Mouse (Mus musculus) yolk sac, embryonic 10.5 days (tissue): ENCODE results near the gene Setdb1.

Experiments
- DNase-seq: peaks from one replicate; pipeline ENCODE4 v3.0.0-alpha.2; 2017; ENCODE audit warnings: low spot score

Setdb1 gene

DNA sequence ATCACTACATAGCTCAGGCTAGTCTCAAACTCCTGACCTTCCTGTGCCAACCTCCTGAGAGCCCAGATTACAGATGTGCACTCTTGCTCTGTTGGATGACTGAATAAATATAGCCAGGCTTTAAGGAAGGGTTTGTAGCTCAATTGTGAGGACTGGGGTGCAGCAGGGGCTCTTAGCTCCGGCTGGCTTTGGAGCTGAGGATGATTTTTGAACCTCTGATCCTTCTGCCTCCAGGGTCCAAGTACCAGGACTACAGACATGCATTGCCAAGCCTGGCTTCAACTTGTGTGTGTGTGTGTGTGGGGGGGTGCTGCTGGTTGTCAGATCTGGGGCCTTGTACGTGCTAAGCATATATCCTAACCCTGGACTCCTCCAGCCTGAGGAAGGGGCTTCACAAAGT is 64.1 kb downstream of the Setdb1 start:
- DNase-seq, result no peak

DNA sequence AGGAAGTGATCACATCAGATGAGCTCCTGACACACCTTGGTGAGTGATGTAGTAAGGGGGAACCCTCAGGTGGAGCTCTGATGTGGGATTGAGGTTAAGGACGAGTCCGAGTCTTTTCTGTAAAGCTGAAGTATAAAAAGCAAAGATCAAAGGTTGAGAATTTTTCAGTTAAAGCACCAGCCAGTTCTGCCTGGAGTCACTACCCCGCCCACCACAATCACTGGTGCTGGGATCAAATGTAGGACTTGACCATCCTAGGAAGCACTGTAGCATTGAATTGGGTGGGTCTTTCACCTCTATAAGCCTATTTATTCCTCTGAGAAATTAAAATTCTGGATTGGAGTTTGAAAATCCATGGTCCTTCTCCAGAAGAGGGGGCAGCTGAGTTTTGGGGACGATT is 66.0 kb downstream of the Setdb1 start:
- DNase-seq, result no peak

DNA sequence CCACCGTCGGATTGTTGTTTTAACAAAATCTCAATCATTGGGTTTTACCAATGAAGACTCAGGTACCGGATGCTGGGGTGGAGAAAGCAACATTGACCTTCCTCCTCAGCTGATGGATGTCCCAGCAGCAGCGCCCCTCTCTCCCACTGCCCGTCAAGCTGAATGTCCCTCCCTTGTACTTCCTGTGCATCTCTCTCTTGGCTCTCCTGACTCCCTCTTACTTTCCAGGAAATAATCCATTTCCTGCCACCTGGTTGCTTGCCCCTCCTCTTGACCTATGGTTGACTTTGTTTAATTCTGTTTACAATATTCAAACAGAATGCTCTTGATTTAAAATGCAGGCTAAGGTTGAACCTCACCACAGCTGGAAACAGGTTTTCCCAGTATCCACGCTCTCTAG is 66.8 kb downstream of the Setdb1 start:
- no peak for DNase-seq

DNA sequence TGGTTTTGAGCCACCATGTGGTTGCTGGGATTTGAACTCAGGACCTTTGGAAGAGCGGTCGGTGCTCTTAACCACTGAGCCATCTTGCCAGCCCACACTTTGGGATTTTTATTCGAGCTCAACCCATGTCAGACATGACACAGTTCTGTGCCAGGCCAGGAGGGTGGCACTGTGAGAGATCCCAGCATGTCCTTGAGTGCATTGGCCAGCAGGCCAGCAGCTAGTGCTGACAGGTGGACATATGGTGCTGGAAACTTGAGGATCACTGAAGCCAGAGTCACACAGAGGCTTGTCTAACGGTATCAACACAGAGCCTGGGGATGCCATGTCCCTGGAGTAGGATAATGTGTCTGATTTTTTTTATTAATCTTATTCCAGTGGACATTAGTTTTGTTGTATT is 67.6 kb downstream of the Setdb1 start:
- no peak for DNase-seq

DNA sequence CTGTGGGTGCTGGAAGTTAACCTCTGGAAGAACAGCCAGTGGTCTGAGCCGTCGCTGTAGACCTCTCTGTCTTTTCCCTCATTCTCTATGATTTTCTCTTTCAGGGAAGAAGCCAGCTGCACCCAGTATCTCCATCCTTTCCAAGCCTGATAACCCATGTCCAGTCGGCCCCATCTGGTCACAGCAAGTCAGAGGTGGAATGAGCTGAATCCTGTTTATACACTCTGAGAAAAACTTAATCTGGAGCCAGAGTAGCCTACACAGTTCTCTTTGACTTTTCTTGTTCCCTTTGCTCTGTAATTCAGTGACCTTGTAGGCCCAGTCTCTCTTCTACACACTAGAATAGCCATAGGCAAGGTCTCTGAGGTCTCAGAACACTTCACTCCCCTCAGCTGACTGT is 69.5 kb downstream of the Setdb1 start:
- no peak for DNase-seq

DNA sequence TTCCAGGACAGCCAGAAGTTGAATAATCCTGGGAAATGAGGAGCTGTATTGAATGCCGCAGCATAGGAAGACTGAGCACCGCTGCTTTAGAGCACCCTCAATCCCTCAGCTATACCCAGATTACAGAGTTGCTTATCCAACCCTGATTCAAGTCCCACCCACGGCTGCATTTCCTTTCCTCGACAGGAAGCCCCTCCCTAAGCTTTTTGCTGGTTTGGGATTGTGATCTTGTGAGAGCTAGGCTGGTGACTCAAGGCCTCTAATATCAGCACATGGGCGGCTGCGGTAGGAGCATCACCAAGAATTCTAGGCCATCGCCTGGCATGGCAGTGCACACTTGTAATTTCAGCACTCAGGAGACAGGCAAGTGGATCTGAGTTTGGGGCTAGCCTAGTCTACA is 70.5 kb downstream of the Setdb1 start:
- DNase-seq, result no peak

DNA sequence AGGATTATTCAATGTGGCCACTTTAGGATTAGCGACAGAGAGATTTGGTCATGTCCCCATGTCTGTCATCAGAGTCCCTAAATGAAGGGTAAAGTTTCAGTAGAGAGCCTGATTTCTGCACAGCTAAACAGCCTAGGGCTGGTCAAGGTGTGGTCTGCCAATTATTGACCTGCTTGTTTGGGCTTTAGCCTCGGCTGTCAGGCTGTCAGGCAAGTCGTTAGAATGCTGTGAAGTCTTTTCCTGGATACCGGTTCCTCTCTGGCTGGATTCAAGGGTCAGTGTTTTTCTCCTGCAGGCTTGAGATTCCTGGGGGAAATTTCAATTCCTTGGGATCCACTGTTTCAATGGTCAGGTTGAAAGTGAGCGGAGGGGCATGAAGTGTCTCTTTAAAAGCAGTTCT is 71.0 kb downstream of the Setdb1 start:
- peak; percentile 75 for DNase-seq

DNA sequence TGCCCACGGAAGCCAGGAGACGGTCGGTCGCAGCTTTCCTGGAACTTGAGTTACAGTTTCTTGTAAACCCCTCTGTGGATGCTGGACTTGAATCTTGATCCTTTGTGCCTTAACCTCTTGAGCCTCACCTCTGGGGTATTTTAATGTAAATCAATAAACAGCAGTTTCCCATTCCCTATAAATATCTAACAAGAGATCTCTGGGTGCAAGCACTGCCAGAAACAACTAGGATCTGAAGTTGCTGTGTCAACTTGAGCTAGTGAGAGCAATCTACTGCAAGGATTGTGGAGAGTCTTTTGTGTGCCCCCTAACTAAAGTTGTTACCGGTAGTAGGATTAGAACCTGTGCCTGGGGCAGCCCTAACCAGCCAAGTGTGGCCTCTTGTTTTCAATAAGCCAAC is 71.6 kb downstream of the Setdb1 start:
- DNase-seq, result no peak

DNA sequence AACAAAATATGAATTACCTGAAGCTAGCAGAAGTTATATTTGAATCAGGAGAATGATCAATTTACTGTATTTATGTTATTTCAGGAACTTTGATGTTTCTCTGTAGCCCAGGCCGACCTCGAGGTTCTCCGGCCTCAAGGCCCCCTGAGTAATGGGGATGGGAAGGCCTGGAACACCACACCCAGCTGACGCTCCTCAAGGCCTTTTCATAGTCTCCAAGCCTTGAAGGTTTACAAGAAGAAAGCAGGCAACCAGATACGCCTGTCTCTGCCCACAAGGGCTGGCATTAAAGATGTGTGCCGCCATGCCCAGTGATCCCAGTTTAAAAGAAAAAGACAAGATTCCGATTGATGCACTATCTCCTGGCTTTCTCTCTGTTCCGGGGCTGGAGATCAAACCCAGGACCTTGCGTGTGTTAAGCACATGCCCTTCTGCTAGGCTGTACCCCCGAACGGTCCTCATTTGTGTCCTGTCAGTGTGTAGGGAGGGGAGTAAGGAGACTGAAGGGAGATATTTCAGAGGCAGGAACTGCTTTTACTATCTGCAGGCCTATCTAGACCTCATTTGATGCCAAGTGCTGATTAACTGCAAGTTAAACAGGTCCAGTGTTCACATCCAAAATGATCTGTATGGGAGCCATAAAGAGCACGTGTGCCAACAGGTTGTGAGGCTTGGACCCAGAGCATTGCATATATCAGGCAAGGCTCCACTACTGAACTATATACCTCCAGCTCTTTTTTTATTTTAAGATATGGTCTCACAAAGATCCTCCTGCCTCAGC is 72.3 kb downstream of the Setdb1 start:
- no peak for DNase-seq

DNA sequence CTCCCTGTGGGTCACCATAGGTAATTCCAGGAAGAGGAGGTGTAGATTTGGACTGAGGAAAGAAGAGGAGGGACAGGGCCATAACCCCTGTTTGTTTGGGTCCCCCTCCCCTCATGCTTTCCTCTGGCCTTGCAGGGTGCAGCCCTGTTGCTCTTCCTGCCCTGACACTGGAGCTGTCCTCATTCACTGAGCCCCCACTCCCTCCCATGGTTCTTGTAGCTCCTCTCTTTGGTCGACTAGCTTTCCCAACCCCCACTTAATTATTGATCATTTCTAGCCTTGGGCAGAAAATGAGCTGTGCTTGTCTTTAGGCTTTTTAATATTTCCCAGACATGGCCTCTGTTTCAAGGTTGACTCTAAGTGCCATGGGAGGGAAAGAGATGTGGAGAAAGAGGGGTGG is 72.9 kb downstream of the Setdb1 start:
- no peak for DNase-seq

DNA sequence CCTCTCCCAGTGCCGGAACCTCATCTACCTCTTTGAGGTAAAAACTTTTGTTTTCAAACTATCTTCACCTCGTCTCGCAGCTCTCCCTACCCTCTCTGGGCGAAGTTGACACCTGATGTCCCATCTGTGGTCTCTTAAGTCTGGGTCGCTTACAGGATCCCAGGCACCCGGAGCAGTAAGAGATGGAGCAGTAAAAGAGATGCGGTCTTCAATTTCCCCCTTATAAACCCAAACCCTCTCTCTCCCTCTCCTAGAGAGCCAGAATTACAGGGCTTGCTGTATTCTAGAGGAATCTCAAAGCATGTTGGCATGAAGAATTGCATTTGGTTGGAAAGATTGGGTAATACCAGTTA is 73.4 kb downstream of the Setdb1 start:
- no peak for DNase-seq

DNA sequence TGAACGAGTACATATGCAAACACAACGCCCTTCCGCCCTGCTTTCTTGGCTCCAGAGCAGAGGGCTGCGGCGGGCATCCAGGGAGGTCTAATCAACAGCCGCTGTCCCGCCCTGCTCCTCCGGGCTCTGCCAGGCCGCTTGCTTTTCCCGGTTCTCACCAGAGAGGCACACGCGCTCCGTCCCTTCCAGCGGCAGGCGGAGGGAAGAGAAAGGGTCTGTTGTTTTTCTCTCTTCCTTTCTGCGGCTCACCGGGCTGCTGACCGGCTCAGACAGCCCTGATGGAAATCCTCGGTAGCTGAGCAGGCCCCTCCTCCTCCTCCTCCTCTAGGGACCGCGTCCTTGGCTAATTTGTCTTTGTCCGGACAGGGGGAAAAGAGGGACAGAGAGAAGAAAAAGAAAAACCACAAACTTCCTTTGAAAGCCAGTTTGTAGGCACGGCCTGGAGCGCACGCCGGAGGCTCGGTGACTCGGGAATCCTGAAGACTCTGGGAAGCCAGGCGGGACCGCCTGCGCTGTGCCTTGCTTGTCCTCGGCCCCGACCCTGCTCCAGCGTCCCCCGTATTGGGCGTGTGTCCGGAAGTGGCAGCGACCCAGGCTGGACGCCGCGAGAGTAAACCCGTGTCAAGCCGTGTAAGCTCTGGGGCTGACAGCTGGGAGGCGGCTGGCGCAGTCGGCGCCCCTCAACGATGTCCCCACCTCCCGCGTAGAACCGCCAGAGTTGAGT is 74.0 kb downstream of the Setdb1 start:
- DNase-seq, result peak; percentile 85

DNA sequence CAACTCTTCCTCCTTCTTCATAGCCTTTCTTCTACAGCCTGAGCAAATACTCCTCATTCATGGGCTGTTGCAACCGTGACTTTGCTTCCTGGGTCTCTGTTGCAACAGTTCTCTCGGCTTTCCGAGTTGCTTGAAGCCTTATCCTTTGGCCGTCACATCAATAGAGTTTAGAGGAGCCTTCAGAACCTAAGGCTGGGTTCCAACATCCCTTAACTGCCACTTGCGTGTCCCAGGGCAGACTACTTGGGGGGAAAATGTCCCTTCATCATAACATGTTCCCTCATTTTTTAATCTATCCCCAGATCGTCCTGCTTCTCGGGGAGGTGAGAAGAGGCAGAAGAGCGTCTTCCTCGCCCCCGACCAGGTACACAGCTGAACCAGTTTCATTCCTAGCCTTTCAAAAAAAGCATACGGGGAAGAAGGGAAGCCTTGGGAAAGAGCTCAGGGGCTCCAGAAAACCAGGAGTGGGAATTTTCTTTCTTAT is 74.6 kb downstream of the Setdb1 start:
- DNase-seq, result peak; percentile 73

DNA sequence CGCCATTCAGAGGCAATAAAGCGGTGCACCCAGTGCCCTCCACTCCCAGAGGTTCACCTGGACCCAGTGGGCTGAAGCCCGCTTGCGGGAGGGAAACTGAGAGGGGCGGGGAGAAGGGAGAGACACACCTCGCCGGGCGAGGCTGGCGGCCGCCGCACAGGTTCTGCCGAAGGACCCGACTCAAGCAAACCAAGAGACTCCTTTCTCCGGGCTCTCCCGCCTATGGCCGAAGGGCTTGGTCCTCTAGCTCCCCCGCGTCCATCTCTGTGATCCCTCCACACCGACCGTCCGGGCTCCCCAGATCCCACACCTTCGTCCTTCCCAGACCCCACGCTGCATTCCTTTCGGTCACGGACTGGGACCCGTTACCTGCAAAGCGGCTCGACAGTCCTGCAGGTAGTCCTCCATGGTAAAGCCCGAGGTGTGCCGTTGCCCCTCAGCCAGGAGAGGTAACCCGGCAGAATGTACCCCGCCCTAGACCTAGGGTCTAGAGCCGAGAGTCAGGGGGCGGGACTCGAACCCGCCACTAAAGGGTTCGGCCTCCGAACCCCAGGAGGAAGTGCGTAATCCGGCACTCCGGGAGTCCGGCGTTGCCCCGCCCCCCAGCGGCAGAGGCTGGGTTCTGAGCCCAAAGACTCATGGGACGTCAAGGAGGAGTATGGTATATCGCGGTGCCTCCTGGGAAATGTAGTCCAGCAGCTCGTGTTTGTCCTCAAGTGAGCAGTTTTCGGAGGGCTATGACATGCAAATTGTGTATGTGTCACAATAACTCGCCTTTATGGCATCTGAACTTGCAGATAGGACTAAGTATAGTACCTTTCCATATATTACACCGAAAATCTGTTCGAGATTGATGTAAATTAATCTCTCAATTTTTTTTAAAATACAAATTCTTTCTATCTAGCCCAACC is 75.5 kb downstream of the Setdb1 start, which contains the start of the genes Mindy1 and Prune1:
TSS of gene Mindy1 (plus strand) at position 130 of the 911 bp plus-strand sequence.
TSS of gene Prune1 (minus strand) at position 861 of the 911 bp plus-strand sequence.
- peak; percentile 98 for DNase-seq

DNA sequence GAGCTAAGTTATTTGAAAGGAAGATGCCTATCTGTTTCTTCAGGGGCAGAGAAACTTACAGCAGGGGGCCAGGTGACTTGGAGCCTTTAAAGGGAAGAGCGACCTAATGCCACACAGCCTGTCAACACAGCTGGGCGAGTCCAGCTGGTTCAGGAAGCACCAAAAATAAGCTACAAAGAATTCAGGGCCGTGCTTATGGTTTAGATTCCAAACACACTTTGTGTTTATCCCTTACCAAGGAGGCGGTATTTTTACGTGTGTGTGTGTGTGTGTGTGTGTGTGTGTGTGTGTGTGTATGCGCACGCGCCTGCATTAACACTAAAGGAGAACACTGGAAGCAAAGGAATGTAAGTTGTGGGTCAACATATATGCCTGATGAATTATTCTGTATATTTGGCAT is 76.3 kb downstream of the Setdb1 start:
- peak; percentile 50 for DNase-seq

DNA sequence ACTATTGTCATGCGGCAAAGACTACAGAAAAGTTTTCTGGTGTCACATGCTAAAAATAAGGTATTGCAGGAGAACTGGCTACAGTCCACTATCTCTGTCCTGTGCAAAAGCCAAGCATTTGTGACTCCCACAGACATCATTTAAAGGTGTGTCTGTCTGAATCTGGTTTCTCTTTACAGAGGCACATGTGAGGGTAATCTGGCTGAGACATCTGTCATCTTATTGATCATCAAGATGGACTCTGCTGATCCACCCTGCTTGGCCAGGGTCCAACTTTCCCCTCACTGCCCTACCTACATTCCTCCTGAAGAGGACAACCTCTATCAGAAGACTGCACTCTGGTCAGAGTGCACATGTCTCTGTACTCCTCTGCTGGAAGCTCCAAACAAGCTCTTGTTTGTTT is 79.9 kb downstream of the Setdb1 start:
- DNase-seq, result peak; percentile 81

DNA sequence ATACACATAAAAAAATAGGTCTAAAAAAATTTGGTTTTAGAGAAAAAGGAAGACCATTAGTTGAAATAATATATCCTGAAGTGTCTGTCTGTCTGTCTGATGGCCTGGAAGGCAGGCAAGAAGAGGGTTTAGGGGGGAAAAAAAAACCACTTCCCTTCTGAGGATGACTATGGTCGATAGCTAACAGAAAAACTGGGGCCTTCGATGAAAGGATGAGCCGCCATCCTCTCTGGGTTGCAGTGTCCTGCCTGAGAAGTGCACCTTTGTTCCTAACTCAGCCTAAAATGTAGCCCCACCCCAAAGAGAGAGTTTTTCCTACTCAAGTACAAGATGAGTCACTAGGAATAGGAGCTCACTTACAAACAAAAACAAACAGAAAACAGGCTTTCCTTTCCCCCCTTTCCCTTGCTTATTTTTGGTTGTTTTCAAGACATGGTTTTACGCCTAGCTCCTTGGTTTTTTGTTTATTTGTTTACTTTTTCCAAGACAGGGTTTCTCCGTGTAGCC is 80.5 kb downstream of the Setdb1 start:
- DNase-seq, result no peak

DNA sequence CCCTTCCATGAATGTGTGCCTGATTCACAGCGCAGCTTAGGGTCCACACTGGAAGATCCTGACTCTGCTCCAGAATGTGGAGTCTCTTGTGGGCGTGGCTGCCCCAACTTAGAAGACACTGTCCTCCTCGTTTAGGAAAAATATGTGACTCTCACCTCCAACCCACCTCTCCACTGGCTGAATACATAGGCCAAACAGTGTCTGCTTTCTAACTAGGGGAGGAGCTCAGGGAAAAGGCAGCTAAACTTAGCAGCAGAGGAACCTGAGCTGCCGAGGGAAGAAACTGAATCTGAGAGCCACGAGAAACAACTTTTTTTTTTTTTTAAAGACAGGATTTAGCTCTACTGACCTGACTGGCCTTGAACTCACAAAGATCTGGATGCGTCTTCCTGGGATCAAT is 81.8 kb downstream of the Setdb1 start:
- DNase-seq, result no peak

DNA sequence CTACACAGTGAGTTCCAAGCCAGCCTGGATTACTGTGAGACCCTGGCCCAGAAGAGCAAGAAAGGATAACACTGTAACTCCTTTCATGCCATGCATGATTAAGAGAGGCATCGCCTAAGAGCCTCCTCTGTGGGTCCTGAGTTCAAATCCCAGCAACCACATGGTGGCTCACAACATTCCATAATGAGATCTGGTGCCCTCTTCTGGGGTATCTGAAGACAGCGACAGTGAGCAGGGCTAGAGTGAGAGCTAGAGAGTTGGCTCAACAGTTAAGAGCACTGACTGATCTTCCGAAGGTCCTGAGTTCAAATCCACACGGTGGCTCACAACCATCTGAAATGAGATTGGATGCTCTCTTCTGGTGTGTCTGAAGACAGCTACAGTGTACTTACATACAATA is 82.5 kb downstream of the Setdb1 start:
- no peak for DNase-seq
